Mouse (Mus musculus) heart, postnatal 0 days (tissue): ENCODE data around the gene Gm28308. TPM values are rescaled to one million over a fixed set of nuclear protein-coding genes. Genes with fewer than 3 reads are reported as not detected.

Experiments used
- ATAC-seq: fragments of 200-750 bp; cut with Nextera tagmentation; 2 replicates; pipeline ENCODE4 v1.8.0; 2017; ENCODE audit warnings: low read depth, moderate number of reproducible peaks, moderate library complexity; ENCODE audit not compliant: insufficient read depth
- DNase-seq: peaks from one replicate; pipeline ENCODE4 v3.0.0-alpha.2; 2016; ENCODE audit warnings: low spot score
- H3K27ac ChIP-seq: fragments of 300-500 bp; sonication (generic); 2 replicates; pipeline ENCODE4 v1.5.1; 2014; ENCODE audit warnings: low read depth, mild to moderate bottlenecking
- H3K27me3 ChIP-seq: fragments of 300-500 bp; sonication (generic); 2 replicates; pipeline ENCODE4 v1.6.1; 2014; ENCODE audit warnings: low read length, mixed read lengths; ENCODE audit not compliant: control insufficient read depth, insufficient read depth
- H3K36me3 ChIP-seq: fragments of 300-500 bp; sonication (generic); replicated peaks from 2 replicates; pipeline ENCODE4 v1.6.1; 2014; ENCODE audit warnings: low read length, mixed read lengths; ENCODE audit not compliant: control insufficient read depth, insufficient read depth
- H3K4me1 ChIP-seq: fragments of 300-500 bp; sonication (generic); 2 replicates; pipeline ENCODE4 v1.6.1; 2014; ENCODE audit warnings: antibody characterized with exemption; ENCODE audit not compliant: control insufficient read depth, insufficient read depth
- H3K4me2 ChIP-seq: fragments of 300-500 bp; sonication (generic); 2 replicates; pipeline ENCODE4 v1.6.1; 2014; ENCODE audit warnings: low read depth, mild to moderate bottlenecking, low read length, moderate library complexity
- H3K4me3 ChIP-seq: fragments of 300-500 bp; sonication (generic); 2 replicates; pipeline ENCODE4 v1.5.1; 2014; ENCODE audit warnings: low read depth, low read length
- H3K9ac ChIP-seq: fragments of 300-500 bp; sonication (generic); replicated peaks from 2 replicates; pipeline ENCODE4 v1.6.1; 2014; ENCODE audit warnings: low read depth, low read length, mixed read lengths
- H3K9me3 ChIP-seq: fragments of 300-500 bp; sonication (generic); replicated peaks from 2 replicates; pipeline ENCODE4 v1.6.1; 2016; ENCODE audit warnings: low read length; ENCODE audit not compliant: control insufficient read depth
- CTCF ChIP-seq: IDR thresholded peaks from 2 replicates; pipeline ENCODE4 v1.5.1; 2016; ENCODE audit warnings: antibody characterized with exemption, control low read depth, low read depth
- EP300 ChIP-seq: IDR thresholded peaks from 2 replicates; pipeline ENCODE4 v1.6.1; 2016; ENCODE audit warnings: antibody characterized with exemption, low read depth
- WGBS: fragments of 180-500 bp; shearing (Covaris S2); extraction: QIAGEN DNeasy Blood & Tissue Kit; methylation state at CpG from one replicate; pipeline ENCODE4 v1.1.7; 2014; 5-methylcytosine and 5-hydroxymethylcytosine counted together
- polyA plus RNA-seq: library from polyadenylated mRNA; unstranded; fragments of >200 nt; fragmentation: Nextera tagmentation; extraction: Ambion mirVana; gene quantifications from 2 replicates; pipeline ENCODE4 v1.2.1, GENCODE M21; 2015
- total RNA-seq: library from RNA; depleted of rRNA; stranded (reverse); fragments of >200 nt; gene quantifications from 2 replicates; pipeline ENCODE4 v1.2.3, GENCODE M21; 2014; ENCODE audit warnings: low replicate concordance

Gm28308 gene
- total and polyA plus RNA-seq, 2 experiments from 2014 or later: not detected

- WGBS: 28% methylated on average over 6 of the region's 6 CpGs
- Histone ChIP-seq H3K9me3 (no peaks in the 10 kb centered on the region), H3K36me3 (no peaks in the 10 kb centered on the region), H3K27me3 (peaks cover 99% of the 10 kb centered on the region), H3K4me2 (no peak overlapping the region), H3K27ac (no peak overlapping the region), H3K4me3 (no peak overlapping the region), H3K9ac (no peak overlapping the region), H3K4me1 (0 out of 2 replicates have a peak, but pooled peaks cover 3% of the 10 kb centered on the region)
- no peak for DNase-seq
- no peak for TF ChIP-seq CTCF
- no peak for TF ChIP-seq EP300
- ATAC-seq: no peak
Measured at GRCm38 (mm10) chr6:52235866-52236265, 22.7 kb upstream of the Gm28308 start.

- WGBS: 37% methylated on average over 9 of the region's 9 CpGs
- Histone ChIP-seq H3K4me2 (no peak overlapping the region), H3K4me1 (0 out of 2 replicates have a peak, but pooled peaks cover 3% of the 10 kb centered on the region), H3K4me3 (peak overlapping the region; percentile 19; the same call in 1 of the 2 replicates), H3K9ac (no peak overlapping the region), H3K27ac (no peak overlapping the region), H3K36me3 (no peaks in the 10 kb centered on the region), H3K27me3 (peaks cover 99% of the 10 kb centered on the region), H3K9me3 (no peaks in the 10 kb centered on the region)
- DNase-seq (no peak), ATAC-seq (no peak)
- TF ChIP-seq CTCF (no peak), EP300 (no peak)
Measured at GRCm38 (mm10) chr6:52235267-52235666, 22.1 kb upstream of the Gm28308 start.

- DNase-seq: no peak
- Histone ChIP-seq H3K27me3 (peaks cover 99% of the 10 kb centered on the region), H3K9me3 (no peaks in the 10 kb centered on the region), H3K36me3 (no peaks in the 10 kb centered on the region), H3K9ac (no peak overlapping the region), H3K27ac (no peak overlapping the region), H3K4me2 (no peak overlapping the region), H3K4me1 (no peaks in the 10 kb centered on the region), H3K4me3 (peak overlapping the region; percentile 19; the same call in 1 of the 2 replicates)
- 1% methylated on average over 60 of the region's 68 CpGs for WGBS
- TF ChIP-seq CTCF (no peak), EP300 (no peak)
- no peak for ATAC-seq
Measured at GRCm38 (mm10) chr6:52234428-52235140, 21.4 kb upstream of the Gm28308 start.

GRCm38 (mm10) chr6:52233546-52234427 is 20.6 kb upstream of the Gm28308 start:
- Histone ChIP-seq H3K9ac (no peak overlapping the region), H3K9me3 (no peaks in the 10 kb centered on the region), H3K4me1 (no peaks in the 10 kb centered on the region), H3K27me3 (peaks cover 99% of the 10 kb centered on the region), H3K27ac (no peak overlapping the region), H3K4me2 (no peak overlapping the region; the same call in 1 of the 2 replicates), H3K36me3 (no peaks in the 10 kb centered on the region), H3K4me3 (peak overlapping the region; percentile 19; the same call in 1 of the 2 replicates)
- 2% methylated on average over 66 of the region's 70 CpGs for WGBS
- TF ChIP-seq EP300 (no peak), CTCF (no peak)
- ATAC-seq (peak; percentile 30; the same call in 1 of the 2 replicates), DNase-seq (no peak)

- 2% methylated on average over 23 of the region's 23 CpGs for WGBS
- no peak for DNase-seq
- Histone ChIP-seq H3K9ac (no peak overlapping the region), H3K27ac (no peak overlapping the region), H3K4me3 (0 out of 2 replicates have a peak overlapping the region, but pooled peaks have one; percentile 6), H3K9me3 (no peaks in the 10 kb centered on the region), H3K27me3 (peaks cover 98% of the 10 kb centered on the region), H3K4me2 (no peak overlapping the region), H3K4me1 (no peaks in the 10 kb centered on the region), H3K36me3 (no peaks in the 10 kb centered on the region)
- no peak for ATAC-seq
- no peak for TF ChIP-seq EP300
- no peak for TF ChIP-seq CTCF
Measured at GRCm38 (mm10) chr6:52232984-52233545, 19.9 kb upstream of the Gm28308 start.
